Mouse (Mus musculus): ENCODE results near the gene Ccl6.
A peak's percentile ranks its signal among the peaks of the same experiment; 100 is the strongest.

Gene Ccl6

DNA sequence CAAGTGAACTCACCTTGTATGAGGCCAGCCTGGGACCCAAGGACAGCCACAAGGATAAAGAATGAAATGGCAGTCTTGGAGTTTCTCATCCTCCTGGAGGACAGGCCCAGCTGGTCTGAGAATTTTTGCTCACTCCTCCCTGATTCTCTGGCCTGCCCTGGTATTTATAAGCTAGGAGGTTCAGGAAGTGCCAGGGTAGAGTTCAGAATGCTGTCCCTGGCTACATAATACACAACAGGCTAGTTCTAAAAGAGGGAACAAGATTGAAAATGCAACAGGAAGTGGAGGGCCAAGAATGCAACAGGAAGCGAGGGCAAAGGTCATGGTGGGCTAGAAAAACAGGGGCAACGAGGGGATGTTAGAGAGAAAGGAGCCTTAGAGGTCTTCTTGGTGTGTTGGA is at the start of gene Ccl6:
Gene Ccl6 (minus strand): TSS at position 235 of the 400 bp plus-strand sequence.
- DNase-seq (ENCODE audit: low read depth, low spot score): no peak

DNA sequence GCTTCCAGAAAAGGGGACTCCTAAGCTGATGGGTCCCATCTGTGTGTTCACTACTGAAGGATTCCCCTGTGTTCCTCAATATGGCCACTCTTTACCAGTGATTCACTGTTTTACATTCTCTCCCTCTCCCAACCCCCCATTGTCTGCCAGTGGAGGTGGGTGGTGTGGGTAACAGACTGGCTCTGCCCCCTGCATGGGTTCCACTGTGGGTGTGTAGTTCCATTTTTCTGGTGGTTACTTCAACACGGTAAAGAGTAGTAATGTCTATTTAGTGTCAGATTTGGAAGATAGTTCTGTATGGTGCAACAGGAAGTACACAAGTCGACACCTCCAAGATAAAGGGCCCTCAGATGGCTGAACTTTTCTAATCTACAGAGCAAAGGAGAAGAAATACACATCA is 48.3 kb upstream of the Ccl6 start:
- DNase-seq (ENCODE audit: low read depth, low spot score): no peak

GRCm38 (mm10) chr11:83640141-83640540 is 47.3 kb upstream of the Ccl6 start:
- DNase-seq (ENCODE audit: low read depth, low spot score): peak; percentile 35

DNA sequence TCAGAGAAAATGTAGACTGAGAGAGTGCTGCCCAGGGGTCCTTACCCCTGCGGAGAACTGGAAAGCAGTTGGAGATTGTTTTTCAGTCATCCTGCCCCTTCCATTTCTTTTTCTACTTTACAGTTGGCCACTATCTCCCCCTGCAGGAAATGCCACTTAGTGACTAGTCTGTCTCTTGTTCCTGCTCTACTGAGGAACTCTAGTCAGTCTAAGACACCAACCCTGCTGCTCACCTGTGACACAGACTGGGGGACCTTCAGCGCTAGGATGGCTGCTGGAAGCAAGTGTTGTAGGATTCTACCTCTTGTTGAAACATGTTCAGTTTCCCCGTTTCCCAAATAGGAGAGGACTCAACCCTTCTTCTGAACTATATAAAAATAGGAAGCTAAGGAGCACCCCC is 46.6 kb upstream of the Ccl6 start:
- DNase-seq (ENCODE audit: low read depth, low spot score): no peak

DNA sequence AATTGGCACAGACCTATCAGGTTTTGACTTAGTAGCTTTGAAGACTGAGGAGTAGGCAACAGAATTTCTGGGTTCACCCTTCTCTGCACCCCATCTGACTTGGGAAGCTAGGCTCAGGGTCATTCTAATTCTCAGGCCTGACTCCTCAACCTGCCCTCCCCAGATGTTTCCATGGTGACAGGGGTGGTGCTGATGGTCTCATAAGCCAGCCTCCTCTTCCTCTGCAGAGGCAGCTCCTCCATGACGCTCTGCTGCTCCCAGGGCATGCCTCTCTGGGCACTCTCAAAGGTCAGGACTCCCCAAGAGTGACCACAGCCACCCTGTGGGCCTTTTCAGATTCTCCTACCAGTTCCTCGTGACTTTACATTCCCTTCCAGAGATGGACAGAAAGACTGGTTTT is 46.0 kb upstream of the Ccl6 start:
- no peak for DNase-seq (ENCODE audit: low read depth, low spot score)

GRCm38 (mm10) chr11:83636742-83637235 is 43.9 kb upstream of the Ccl6 start:
- DNase-seq (ENCODE audit: low read depth, low spot score): no peak

DNA sequence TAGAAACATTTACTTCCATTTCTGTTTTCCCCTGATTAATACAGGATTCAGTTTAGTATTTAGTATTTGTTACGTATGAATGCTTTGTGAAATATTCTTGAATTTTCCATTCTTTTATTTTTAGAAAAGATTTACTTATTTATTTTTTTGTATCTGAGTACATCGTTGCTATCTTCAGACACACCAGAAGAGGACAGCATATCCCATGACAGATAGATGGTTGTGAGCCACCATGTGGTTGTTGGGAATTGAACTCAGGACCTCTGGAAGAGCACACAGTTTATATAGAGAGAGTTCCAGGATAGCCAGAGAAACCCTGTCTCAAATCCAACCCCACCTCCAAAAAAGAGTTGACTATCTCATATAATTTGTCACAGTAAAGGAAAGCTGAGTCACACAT is 42.0 kb upstream of the Ccl6 start:
- no peak for DNase-seq (ENCODE audit: low read depth, low spot score)

DNA sequence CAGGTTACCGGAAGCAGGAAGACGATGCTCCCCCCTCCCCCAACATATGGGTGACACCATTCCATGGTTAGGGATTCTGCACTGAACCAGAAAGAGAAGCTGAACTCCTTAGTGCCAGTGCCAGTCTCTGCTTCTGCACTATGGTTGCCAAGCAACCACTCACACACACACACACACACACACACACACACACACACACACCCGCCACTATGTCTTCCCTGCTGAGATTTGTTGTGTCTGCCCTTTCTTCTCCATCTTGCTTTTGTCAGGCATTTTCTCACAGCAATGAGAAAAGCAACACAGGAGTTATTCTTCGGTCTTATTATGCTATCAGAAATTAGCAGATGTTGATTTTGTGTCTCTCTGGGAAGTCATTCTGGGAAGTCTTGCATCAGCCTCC is 41.5 kb upstream of the Ccl6 start:
- DNase-seq (ENCODE audit: low read depth, low spot score): peak; percentile 21

- no peak for DNase-seq (ENCODE audit: low read depth, low spot score)
These were observed 39.9 kb upstream of the Ccl6 start for GRCm38 (mm10) chr11:83632744-83633143.

- no peak for DNase-seq (ENCODE audit: low read depth, low spot score)
These were observed 38.2 kb upstream of the Ccl6 start for GRCm38 (mm10) chr11:83631065-83631464.

GRCm38 (mm10) chr11:83630630-83631029 is 37.7 kb upstream of the Ccl6 start:
- DNase-seq (ENCODE audit: low read depth, low spot score): peak; percentile 11

DNA sequence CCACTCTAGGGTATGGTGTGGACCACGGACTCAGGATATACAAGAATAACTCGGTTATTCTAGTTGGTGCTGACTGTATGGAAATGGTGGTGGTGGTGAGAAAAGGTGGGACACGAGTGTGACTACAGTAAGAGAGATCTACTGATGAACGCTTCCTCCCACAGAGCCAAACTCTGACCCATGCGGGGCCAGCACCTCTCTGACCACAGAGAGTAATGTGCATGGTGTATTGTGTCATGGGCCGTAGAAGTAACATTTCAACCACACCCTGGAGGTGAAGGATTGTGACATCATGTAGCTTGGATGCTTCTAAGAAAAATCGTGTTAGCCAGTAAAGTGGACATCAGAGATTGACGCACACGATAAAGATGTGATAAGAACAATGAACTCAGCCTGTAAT is 35.9 kb upstream of the Ccl6 start:
- no peak for DNase-seq (ENCODE audit: low read depth, low spot score)

- DNase-seq (ENCODE audit: low read depth, low spot score): no peak
These were observed 30.7 kb upstream of the Ccl6 start for GRCm38 (mm10) chr11:83623586-83623985.

GRCm38 (mm10) chr11:83619037-83619436 is 26.1 kb upstream of the Ccl6 start:
- DNase-seq (ENCODE audit: low read depth, low spot score): no peak

- no peak for DNase-seq (ENCODE audit: low read depth, low spot score)
These were observed 25.4 kb upstream of the Ccl6 start for GRCm38 (mm10) chr11:83618238-83618637.

- no peak for DNase-seq (ENCODE audit: low read depth, low spot score)
These were observed 23.7 kb upstream of the Ccl6 start for GRCm38 (mm10) chr11:83616586-83616985.

DNA sequence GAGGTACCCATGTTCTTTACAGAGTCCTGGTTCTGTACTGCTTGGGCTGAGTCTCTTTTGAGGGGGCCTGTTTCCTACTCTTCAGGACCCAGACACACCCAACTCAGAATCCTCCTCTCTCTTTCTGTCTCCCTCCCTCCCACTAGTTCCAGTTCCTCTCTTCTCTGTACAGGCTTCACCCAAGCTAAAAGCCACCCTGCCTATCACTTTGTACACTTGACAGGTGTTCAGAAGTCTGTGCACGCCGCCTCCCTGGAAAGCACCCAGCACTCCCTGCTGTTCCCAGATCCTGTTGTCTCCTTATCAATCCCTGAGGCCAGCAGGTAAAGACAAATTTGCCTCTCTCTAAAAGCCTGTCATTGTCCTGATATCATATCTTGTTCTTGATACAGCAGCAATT is 18.0 kb upstream of the Ccl6 start:
- DNase-seq (ENCODE audit: low read depth, low spot score): no peak

GRCm38 (mm10) chr11:83606396-83606795 is 13.5 kb upstream of the Ccl6 start:
- DNase-seq (ENCODE audit: low read depth, low spot score): no peak

DNA sequence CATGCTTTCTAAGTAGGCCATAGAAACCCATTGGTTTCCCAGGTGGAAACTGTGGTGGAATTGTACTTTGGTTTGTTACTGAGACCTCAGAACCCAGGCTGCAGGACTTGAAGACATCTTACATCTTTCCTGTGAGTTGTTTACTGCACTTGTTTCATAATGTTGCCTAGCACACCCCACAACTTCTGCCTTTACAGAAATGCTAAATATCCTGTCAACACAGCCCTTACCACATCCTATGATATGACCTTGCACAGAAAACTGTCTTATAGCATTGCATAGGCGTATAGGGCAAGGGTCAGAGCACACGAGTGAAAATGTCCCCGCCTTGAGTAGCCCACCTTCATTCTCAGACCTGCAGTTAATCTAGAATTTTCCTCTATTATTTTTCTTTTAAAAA is 12.6 kb upstream of the Ccl6 start:
- DNase-seq (ENCODE audit: low read depth, low spot score): no peak

GRCm38 (mm10) chr11:83604698-83605097 is 11.8 kb upstream of the Ccl6 start:
- DNase-seq (ENCODE audit: low read depth, low spot score): no peak

DNA sequence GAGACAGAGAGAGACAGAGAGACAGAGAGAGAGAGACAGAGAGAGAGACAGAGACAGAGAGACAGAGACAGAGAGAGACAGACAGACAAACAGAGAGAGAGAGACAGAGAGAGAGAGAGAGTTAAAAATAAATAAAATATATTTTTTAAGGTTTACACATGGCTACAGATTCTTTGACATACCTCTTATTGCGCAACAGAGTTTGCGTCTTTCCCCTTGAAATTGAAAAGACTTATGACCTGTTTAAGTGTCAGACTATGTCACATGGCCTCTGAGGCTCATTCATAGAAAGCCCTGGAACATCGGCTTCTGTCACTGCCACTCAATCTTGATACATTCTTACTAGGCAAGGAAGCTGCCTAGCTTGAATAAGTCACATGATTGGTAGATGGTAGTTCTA is 10.5 kb upstream of the Ccl6 start:
- DNase-seq (ENCODE audit: low read depth, low spot score): no peak

DNA sequence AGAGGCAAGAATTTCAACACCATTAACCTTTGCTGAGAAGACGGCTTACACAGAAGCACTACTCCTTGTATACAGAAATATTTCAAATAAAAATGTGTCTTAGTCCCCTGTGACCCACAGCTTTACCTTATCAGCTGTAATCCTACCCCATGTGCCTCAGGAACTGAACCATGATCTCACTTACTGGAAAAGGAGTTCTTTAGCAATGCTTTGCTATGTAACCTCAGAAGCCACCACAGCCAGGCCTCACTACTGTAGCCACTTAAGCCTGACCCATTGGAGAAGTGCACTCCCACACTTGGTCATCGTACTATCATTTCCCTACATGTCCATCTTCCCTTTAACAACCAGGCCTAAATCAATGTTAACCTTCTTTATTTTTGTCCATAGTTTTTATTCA is 7.7 kb upstream of the Ccl6 start:
- DNase-seq (ENCODE audit: low read depth, low spot score): no peak

DNA sequence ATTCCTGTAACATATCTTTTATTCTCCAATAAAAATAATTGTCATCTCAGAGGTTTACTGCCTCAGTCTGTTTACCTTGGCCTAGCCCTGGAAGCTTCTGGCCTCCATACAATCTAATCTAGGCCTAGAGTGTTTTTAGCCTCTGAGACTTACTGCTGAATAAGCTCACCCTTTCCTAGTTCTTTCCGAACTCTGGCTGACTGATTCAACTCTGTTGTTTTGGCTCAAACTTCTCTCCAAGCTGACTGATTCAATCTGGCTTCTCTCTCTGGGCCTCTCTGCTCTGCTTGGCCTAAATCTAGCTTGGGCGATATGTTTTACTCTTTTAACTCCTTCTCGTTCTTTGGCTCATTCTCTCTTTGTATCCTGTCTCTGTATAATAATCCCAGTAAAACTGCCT is 6.1 kb upstream of the Ccl6 start:
- no peak for DNase-seq (ENCODE audit: low read depth, low spot score)

DNA sequence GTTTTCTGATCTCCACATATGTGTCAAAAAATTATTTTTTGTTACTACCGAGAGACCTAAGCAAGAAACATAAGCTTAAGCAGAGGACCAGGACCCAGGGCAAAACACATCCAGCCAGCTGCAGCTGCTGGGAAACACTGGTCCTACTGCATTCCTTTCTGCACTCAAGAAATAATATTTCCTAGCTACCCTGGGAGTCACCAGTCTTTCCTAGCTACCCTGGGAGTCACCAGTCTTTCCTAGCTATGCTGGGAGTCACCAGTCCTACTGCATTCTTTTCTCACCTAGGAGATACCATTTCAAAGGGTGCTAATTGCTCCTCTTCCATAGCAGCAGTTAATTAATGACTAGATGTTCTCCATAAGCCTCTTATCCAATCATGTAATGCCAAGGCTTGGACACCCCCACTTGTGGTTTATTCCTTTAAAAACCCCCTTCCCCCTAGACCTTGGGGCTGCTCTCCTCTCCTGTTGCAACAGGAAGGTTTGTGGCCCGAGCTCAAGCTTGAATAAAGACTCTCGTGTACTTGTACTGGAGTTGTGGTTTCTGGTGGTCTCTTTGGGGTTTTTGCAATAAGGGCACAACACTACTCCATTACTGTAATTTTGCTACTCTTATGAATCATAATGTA is 5.4 kb upstream of the Ccl6 start:
- DNase-seq (ENCODE audit: low read depth, low spot score): no peak
